Mouse (Mus musculus) liver, adult 2 months (tissue): ENCODE measurements around the gene Ptpn6. TPM values are rescaled to one million over a fixed set of nuclear protein-coding genes. Genes with fewer than 3 reads are reported as not detected.

Experiments
- DNase-seq: peaks from one replicate; pipeline ENCODE4 v3.0.0-alpha.2; 2011; ENCODE audit warnings: low read depth, low spot score; ENCODE audit errors: extremely low read depth
- H3K27ac ChIP-seq: fragments of 200-500 bp; replicated peaks from 2 replicates; pipeline ENCODE4 v1.5.1; 2012; ENCODE audit warnings: low read depth, mild to moderate bottlenecking, control low read depth, inconsistent platforms, low read length; ENCODE audit not compliant: insufficient read depth
- H3K27me3 ChIP-seq: fragments of 200-500 bp; 2 replicates; pipeline ENCODE4 v1.6.1; 2012; ENCODE audit warnings: mild to moderate bottlenecking, moderate library complexity, low read length, inconsistent platforms; ENCODE audit not compliant: control insufficient read depth, insufficient read depth
- H3K36me3 ChIP-seq: fragments of 200-500 bp; 2 replicates; pipeline ENCODE4 v1.6.1; 2012; ENCODE audit warnings: low read length, inconsistent platforms; ENCODE audit not compliant: control insufficient read depth, insufficient read depth
- H3K4me1 ChIP-seq: fragments of 200-500 bp; 2 replicates; pipeline ENCODE4 v1.6.1; 2011; ENCODE audit warnings: low read length; ENCODE audit not compliant: control insufficient read depth, insufficient read depth
- H3K4me3 ChIP-seq: fragments of 200-500 bp; 2 replicates; pipeline ENCODE4 v1.5.1; 2011; ENCODE audit warnings: low read depth, mild to moderate bottlenecking, control low read depth, low read length, moderate library complexity; ENCODE audit not compliant: insufficient read depth
- H3K79me2 ChIP-seq: fragments of 200-500 bp; 2 replicates; pipeline ENCODE4 v1.6.1; 2012; ENCODE audit warnings: inconsistent platforms, mild to moderate bottlenecking, low read length, moderate library complexity; ENCODE audit not compliant: control insufficient read depth, insufficient read depth
- H3K9ac ChIP-seq: fragments of 200-500 bp; 2 replicates; pipeline ENCODE4 v1.6.1; 2012; ENCODE audit warnings: low read depth, mild to moderate bottlenecking, control low read depth, inconsistent platforms, low read length
- CTCF ChIP-seq: fragments of 200-500 bp; IDR thresholded peaks from 2 replicates; pipeline ENCODE4 v1.5.1; 2011; ENCODE audit warnings: low read depth, low read length, control low read depth
- POLR2A ChIP-seq: fragments of 200-500 bp; IDR thresholded peaks from 2 replicates; pipeline ENCODE4 v1.6.1; 2011; ENCODE audit warnings: low read length, control low read depth; ENCODE audit not compliant: insufficient read depth; ENCODE audit errors: extremely low read depth
- WGBS: fragments of 180-500 bp; shearing (Covaris S2); methylation state at CpG from one replicate; pipeline ENCODE4 v1.1.7; 2018; 5-methylcytosine and 5-hydroxymethylcytosine counted together
- polyA plus RNA-seq: library from polyadenylated mRNA; depleted of rRNA; stranded (reverse); fragments of >200 nt; gene quantifications from 2 replicates; pipeline ENCODE4 v1.2.3, GENCODE M21; 2012
- total RNA-seq: library from RNA; depleted of rRNA; stranded (reverse); fragments of >200 nt; gene quantifications from 2 replicates; pipeline ENCODE4 v1.2.3, GENCODE M21; 2014

The Ptpn6 gene
- total and polyA plus RNA-seq, 2 experiments = 17.8 to 19.7 TPM

DNA sequence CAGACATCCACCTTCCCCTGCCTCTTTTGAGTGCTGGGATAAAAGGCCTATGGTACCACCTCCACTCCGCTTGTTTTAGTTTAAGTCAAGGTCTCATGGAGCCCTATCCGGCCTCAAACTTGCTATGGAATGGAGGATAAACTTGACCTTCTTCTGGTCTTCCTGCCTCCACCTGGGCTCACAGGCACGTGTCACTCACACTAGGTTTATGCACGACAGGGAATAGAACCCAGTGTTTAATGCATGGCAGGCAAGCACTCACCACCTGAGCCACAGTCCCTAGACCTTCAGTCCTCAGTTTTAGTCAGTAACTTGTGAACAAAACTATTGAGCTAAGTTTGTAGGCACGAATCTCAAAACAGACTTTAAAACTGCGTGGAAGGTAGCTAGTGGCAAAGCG lies 7.5 kb downstream of the Ptpn6 start:
- Histone ChIP-seq H3K9ac (no peak overlapping the region), H3K79me2 (no peaks in the 10 kb centered on the region; the same call in 1 of the 2 replicates), H3K27me3 (no peaks in the 10 kb centered on the region), H3K4me3 (no peak overlapping the region), H3K27ac (no peak overlapping the region), H3K4me1 (no peaks in the 10 kb centered on the region), H3K36me3 (no peaks in the 10 kb centered on the region; the same call in 1 of the 2 replicates)
- no peak for TF ChIP-seq CTCF
- no peak for DNase-seq
- 89% methylated on average over 7 of the region's 7 CpGs for WGBS

DNA sequence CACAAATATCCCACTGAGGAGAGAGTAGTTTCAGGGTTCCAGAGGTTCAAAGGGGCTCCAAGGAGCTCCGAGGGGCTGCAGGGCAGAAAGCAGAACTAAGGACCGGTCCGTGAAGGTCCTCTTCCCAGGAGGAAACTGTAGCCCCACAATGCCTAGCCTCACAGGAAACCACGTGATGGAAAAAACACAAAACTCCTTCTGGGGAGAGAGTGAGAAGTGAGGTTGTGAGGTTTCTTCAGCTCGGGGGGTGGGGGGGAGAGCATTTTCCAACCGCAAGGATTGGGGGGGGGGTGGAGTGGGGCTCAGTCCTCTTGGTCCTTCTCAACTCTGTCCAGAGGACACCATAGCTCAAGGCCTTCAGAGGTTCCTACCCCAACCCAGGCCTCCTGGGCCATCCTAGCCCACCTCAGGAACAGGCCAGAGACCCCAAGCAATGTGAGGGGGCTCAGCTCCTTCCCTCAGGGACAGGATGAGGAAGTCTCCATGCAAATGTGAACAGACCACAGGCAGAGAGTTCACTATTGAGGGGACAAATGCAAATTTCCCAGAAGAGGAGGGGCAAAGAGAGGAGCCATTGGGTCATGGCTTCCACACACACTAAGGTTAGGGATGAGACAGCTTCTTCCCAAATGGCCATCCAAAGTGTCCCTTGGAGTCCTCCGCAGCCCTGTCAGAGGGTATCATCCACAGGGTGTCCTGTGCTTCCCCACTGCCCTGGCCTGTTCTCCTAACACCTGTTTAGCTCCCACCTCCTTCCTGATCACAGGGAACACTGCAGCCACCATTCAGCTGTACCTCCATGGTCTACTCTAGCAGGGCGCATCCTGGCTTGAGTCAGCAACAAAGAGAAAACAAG lies 8.4 kb downstream of the Ptpn6 start:
- Histone ChIP-seq H3K27me3 (no peaks in the 10 kb centered on the region), H3K79me2 (no peaks in the 10 kb centered on the region; the same call in 1 of the 2 replicates), H3K4me1 (no peaks in the 10 kb centered on the region), H3K9ac (no peak overlapping the region), H3K27ac (peak overlapping the region; percentile 24; the same call in 1 of the 2 replicates), H3K4me3 (no peak overlapping the region), H3K36me3 (no peaks in the 10 kb centered on the region; the same call in 1 of the 2 replicates)
- WGBS = 77% methylated on average over 8 of the region's 8 CpGs
- TF ChIP-seq POLR2A (no peak), CTCF (no peak)
- DNase-seq = peak; percentile 41

DNA sequence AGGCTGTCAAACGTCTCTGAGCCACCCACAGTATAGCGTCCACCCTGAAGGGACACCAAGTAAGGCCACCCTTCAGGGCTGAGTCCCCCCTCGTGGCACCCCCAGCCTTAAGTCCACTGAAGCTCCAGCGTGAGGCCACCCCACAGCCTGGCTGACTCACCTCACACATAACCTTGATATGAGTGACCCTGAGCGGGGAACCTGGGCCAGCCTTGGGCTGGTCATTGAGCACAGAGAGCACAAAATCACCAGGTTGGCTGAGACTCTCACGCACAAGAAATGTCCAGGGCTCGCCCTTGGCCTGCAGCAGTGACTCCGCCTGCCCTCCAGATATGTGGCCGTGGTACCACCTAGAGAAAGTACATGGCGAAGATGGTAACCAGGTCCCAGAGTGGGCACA lies 9.9 kb downstream of the Ptpn6 start:
- Histone ChIP-seq H3K4me3 (no peak overlapping the region), H3K27ac (no peak overlapping the region), H3K9ac (no peak overlapping the region), H3K27me3 (no peaks in the 10 kb centered on the region), H3K4me1 (no peaks in the 10 kb centered on the region), H3K36me3 (no peaks in the 10 kb centered on the region; the same call in 1 of the 2 replicates), H3K79me2 (no peaks in the 10 kb centered on the region; the same call in 1 of the 2 replicates)
- TF ChIP-seq POLR2A = no peak
- TF ChIP-seq CTCF = no peak
- 93% methylated on average over 10 of the region's 10 CpGs for WGBS
- no peak for DNase-seq

DNA sequence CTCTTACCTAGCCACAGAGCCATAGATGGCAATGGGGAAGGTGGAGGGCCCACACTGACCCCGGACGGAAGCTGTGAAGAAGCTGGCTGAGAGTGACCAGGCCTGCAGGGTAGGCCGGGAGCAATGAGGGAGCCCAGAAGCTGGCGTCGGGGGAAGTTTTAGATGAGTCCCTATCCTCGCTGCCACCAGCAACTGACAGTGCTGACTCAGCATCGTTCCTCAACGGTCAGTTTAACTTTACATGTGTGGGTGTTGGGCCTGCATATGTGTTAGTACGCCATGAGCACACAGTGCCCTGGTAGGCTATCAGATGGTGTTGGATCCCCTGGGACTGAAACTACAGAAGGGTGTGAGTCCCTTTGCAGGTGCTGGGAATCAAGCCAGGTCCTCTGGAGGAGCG lies 14.0 kb downstream of the Ptpn6 start:
- DNase-seq = no peak
- WGBS = 90% methylated on average over 10 of the region's 10 CpGs
- TF ChIP-seq POLR2A = no peak
- TF ChIP-seq CTCF = no peak
- Histone ChIP-seq H3K27me3 (no peaks in the 10 kb centered on the region), H3K27ac (no peak overlapping the region), H3K79me2 (no peaks in the 10 kb centered on the region), H3K4me1 (peaks cover 7% of the 10 kb centered on the region; the same call in 1 of the 2 replicates), H3K4me3 (no peak overlapping the region), H3K9ac (no peak overlapping the region), H3K36me3 (no peaks in the 10 kb centered on the region)

DNA sequence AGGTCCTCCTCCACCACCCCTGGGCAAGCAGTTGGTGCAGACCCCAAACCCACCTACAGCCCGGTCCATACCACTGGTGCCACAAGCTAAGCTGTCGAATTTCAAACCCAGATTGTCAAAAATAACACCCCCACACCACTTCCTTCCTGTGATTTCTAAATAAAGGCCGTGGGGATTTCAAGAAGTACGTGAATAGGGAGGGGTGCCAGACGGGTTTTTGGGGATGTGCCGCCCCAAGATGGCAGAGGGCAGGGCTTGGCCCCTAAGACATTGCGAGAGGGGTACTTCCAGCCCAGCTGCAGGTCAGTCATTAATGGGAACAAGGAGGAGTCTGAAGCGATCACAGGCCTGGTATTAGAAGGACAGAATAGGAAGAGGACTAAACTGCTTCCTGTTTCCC lies 15.0 kb downstream of the Ptpn6 start:
- no peaks in the 10 kb centered on the region for H3K36me3 ChIP-seq
- no peaks in the 10 kb centered on the region for H3K27me3 ChIP-seq
- no peak overlapping the region for H3K27ac ChIP-seq
- no peak for TF ChIP-seq CTCF
- TF ChIP-seq POLR2A = no peak
- WGBS = 72% methylated on average over 8 of the region's 8 CpGs
- H3K4me1 ChIP-seq = peaks cover 10% of the 10 kb centered on the region
- no peak overlapping the region for H3K4me3 ChIP-seq
- H3K9ac ChIP-seq = no peak overlapping the region
- DNase-seq = no peak
- H3K79me2 ChIP-seq = no peaks in the 10 kb centered on the region

DNA sequence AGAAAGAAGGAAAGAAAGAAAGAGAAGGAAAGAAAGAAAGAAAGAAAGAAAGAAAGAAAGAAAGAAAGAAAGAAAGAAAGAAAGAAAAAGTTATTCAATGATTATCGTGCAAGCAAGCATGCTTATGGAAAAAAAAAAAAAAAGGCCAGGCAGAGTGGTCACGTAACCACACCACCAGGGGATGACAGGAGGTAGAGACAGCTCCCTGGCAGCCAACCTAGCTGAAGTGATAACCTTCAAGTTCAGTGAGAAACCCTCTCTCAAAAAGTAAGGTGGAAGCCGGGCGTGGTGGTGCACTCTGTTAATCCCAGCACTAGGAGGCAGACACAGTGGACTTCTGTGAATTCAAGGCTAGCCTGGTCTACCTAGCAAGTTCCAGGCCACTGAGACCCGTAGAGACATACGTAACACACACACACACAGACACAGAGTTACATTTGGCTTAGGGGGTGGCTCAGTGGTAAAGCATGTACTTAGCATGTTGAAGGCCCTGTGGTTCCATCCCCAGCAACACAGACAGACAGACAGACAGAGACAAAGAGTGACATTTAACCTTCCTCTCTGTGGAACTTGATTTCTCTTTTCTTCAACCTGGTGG lies 15.5 kb downstream of the Ptpn6 start:
- Histone ChIP-seq H3K27me3 (no peaks in the 10 kb centered on the region), H3K9ac (no peak overlapping the region), H3K36me3 (no peaks in the 10 kb centered on the region), H3K27ac (no peak overlapping the region), H3K4me3 (no peak overlapping the region), H3K4me1 (peaks cover 10% of the 10 kb centered on the region), H3K79me2 (no peaks in the 10 kb centered on the region)
- WGBS = 92% methylated on average over 6 of the region's 6 CpGs
- TF ChIP-seq POLR2A = no peak
- TF ChIP-seq CTCF = no peak
- DNase-seq = no peak
